Mouse (Mus musculus) heart, adult 2 months (tissue): ENCODE measurements around the gene Galnt15.

Experiments
- CTCF ChIP-seq: fragments of 200-600 bp; IDR thresholded peaks from 2 replicates; pipeline ENCODE4 v1.8.1; 2022; ENCODE audit warnings: antibody characterized with exemption, mild to moderate bottlenecking, moderate library complexity
- POLR2A ChIP-seq: fragments of 200-500 bp; IDR thresholded peaks from 2 replicates; pipeline ENCODE4 v1.6.1; 2011; ENCODE audit warnings: mild to moderate bottlenecking, low read depth, low read length, control low read depth; ENCODE audit not compliant: insufficient read depth

DNA sequence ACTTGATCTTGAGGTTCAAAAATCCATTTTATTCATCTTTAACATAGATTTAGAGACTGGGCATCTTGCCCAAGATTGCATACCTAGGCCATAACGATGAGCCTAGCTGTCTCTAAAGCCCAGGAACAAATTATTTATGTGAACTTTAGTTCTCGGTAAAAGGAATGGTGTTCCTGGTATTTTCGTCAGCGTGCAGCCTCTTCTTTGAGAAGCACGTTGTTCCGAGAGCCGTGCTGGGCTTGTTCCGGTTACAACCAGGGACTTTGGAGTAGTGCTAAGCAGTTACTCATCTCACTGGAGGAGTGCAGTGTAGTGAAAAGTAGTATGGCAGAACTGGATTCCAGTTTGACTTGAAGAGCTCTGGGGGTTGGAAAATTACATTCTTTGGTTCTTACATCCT is 57.4 kb downstream of the Galnt15 start:
- no peak for TF ChIP-seq CTCF
- no peak for TF ChIP-seq POLR2A
